Mouse (Mus musculus) common myeloid progenitor, adult 5-6 weeks (primary cell): Measurements from ENCODE around the gene Cx3cr1. TPM values are rescaled to one million over a fixed set of nuclear protein-coding genes. Genes with fewer than 3 reads are reported as not detected.

Source experiments
- ATAC-seq: replicated peaks from 2 replicates; pipeline ENCODE4 v1.8.0; 2016; ENCODE audit warnings: low read depth, mild to moderate bottlenecking, moderate TSS enrichment, inconsistent platforms; ENCODE audit not compliant: poor library complexity, severe bottlenecking
- total RNA-seq: library from RNA; stranded (forward); fragments of 200-1000, 187-1606 nt; gene quantifications from 2 replicates; pipeline ENCODE4 v1.2.3, GENCODE M21; 2017

Cx3cr1 gene
- total RNA-seq, 1 experiment from 2014 or later = 7.5 TPM

DNA sequence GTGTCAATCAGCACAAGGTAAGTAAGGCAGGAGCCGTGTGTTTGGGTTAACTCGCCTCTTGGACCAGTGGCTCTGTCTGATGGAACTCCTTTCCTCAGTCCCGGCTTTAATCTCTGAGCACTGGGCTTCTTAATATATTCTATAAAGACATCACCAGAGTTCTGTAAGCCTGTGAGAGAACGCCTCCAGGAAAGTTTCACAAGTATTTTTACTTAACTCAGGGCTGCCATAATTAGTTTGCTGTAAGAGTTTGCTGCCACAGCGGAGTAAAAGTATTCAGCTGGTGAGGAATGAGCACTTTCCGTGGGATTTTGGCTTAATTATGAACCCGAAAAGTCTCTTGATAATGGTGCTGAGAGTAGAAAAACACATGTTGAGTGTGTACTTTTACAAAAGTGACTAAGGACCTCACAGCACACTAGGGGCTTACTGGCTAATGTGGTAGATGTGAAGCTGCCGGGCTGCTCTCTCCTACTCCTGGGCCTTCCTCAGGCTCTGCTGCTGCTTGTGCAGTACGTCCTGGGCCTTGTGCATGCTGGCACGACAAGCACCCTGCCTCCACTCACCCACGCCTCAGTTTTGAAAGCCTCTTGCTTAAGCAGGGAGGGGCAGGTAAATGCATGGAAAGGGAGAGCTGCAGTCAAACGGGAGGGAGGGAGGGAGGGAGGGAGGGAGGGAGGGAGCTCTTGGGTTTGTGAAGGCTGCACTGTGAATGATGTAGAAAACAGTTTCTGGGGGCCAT is 167.1 kb downstream of the Cx3cr1 start:
- no peak for ATAC-seq

DNA sequence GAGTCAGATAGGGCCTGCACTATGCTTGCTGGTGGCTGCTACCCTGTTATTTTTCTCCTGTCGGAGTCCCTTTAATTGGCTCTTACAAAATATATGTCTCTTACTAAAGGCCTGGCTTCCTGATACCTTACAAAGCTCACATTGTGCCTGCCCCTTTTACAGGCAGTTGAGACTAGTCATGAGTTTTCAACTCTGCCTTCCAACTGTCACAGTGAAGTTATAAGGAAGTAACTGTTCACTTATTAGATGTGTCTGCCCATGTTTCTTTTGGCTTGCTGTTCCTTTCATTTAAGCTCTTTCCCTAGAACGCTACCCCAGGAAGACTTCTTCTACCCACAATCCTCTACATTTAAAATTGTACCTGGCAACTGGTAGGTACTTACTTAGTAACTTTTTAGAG is 170.2 kb downstream of the Cx3cr1 start:
- ATAC-seq = no peak

DNA sequence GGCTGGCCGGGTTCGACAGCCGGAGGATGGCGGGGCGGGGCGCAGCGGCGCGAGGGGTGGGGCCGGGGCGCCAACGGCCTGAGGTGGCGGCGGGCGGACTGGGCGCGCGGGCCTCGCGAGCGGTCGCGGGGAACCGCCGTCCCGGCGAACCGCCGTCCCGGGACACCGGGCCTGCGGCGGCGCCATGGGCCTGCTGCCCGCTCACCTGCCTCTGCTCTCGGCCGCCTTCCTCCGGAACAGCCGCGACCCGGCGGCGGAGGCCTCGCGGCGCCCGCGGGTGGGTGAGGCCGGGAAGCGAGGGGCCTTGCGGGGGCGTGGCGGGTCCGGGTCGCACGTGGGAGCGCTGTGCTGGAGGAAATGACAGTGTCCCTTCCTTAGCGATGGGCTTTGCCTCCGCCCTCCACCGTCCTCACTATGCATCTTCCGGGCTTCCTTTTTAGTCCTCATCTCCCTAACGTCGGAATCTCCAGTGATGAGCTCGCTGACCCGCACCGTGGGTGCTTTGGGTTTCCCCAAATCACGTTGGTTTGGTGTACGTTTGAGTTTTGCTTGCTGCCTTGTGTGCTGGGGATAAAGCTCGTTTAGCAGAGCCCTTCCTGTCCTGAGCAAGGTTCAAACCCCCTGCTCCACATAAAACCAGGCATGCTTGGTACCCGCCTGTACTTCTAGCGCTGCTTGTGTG is 174.5 kb downstream of the Cx3cr1 start:
- ATAC-seq = peak; percentile 40

DNA sequence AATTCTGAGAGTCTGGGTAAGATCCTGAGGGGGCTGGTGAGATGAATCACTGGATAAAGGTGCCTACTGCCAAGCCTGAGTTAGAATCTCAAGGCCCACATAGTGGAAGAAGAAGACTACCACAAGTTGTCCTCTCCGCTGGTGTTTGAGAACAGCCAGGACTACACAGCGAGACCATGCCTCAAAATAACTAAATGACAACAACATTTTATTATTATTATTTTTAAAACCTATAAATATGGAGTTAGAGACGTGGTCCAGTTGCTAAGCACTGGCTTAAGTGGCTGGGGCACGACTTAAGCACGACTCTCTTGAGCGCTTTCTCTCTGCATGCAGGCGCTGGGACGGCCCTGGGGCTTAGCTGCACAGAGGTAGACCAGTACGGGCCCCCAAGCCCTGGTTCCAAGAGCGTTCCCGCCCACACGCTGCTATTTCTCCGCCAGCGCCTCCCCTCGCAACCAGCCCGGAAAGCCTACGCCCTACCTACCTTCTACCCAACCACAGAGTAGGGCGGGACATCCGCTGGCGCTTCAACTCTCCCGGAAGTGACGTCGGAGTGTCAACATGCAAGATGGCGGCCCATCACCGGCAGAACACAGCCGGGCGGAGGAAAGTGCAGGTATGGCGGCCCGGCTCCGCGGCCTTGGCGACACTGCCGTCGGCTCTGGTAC is 175.2 kb downstream of the Cx3cr1 start, which contains the start of gene Wdr48:
Gene Wdr48 (plus strand): TSS at position 540 of the 671 bp plus-strand sequence.
- peak; percentile 98 for ATAC-seq

DNA sequence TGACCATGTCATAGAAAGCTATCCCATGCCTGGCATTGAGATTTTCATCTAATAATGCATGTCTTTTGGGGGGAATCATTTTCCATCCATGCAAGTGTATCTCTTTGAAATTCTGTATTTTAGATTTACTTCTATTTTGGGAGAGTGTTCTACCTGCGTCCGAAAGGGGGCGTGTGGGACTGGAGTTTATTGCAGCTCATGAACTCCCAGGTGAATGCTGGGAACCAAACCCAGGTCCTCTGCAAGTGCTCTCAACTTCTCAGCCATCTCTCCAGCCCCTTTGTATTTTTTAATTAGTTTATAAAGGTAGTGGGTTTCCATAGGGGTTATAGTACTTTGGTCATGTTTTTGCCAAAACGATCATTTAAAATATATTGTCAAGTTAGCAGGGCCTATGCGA is 175.8 kb downstream of the Cx3cr1 start:
- no peak for ATAC-seq

DNA sequence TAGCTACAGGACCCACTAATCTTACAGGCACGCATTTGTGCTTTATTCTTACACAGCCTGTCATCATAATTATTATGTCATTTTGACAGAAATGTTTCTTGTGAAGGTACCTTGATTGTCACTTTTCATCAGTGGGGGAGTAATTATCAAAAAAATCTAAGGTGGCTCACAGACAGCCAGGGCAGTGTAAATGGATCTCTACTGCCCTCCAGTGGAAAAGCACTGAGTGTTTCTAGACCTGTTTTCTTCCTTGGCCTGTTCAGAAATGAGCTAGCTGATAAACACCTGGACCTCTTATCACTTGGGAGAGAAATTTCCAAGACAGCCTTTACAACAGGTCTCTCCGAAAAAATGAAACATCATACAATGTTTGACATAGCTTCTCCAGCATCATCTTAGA is 179.0 kb downstream of the Cx3cr1 start:
- 0 out of 2 replicates have a peak, but pooled peaks have one; percentile 36 for ATAC-seq

DNA sequence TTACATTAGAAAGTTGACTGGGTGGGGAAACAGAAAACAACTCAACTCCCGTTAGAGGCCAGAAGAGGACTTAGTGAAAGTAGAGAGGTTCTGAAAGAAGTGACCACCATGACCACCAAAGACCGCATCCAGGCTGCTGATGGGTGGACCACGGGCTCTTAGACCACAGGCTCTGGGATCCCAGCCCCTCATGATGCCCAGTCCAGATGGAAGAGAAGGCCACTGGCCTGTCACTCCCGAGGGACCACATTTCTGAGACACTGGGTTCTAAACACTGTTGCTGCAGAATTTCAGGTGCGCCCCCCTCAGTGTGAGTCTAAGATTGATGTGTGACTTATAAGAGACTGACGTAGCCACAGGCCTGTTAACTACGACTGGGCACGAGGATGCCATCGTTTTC is 180.2 kb downstream of the Cx3cr1 start:
- ATAC-seq = no peak

DNA sequence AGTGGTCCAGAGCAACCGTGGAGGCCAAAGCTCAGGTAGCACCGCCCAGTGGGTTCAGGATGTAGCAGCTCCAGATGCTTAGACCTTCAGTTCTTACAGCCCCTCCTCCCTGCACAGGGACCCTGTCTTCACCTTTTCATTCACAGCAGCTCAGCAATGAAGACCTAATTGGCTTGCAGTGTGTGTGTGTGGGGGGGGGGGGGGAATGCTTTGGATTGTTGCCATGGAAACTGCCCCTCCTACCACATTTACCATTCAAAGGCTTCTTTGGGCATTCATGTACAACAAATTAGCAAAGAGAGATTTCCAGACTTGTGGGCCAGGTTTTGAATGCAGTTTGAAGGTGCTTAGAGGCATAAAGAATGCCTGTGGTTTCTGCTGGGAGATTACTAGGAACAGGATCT is 180.8 kb downstream of the Cx3cr1 start:
- no peak for ATAC-seq

DNA sequence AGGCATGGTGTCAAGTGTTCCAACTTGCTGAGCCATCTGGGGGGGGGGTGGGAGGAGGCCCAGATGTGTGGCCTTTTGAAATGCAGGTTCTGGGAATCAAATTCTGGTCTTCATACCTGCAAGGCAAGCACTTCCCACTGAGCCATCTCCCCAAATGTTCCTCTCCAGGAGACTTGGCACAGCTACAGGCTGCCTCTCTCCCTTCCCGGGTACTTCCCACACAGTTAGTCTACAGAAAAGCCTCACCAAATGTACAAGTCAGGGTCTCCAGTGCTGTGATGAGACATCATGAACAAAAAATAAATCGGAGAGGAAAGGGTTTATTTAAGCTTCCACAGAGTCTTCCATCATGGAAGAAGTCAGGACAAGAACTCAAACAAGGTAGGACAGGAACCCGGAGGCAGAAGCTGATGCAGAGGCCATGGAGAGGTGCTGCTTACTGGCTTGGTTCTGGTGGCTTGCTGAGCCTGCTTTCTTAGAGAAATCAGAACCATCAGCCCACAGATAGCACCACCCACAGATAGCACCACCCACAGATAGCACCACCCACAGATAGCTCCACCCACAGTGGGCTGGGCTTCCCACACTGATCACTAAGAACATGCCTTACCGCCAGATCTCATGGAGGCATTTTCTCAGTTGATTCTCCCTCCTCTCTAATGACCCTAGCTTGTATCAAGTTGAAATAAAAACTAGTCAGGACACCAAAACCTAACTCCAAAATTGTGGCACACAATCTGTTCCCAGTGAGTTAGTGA is 182.4 kb downstream of the Cx3cr1 start:
- ATAC-seq = peak; percentile 54; the same call in 1 of the 2 replicates

DNA sequence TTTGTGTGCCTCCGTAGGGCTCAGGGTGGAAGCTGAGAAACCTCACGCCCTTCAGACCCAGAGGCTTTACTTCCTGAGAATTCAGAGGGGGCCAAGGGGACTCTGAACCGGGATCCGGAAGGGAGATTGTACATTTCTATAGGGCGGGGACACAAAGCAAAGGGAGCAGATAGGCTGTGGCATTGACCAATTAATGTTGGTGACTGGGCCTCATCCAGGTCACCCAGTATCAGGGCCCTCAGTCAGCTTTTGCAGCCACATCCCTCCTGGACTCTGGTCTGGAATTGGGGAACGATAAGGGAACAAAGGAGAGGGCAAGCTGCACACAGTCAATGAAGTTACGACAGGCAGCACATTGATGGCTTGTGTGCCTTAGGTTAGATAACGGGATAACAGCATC is 215.5 kb downstream of the Cx3cr1 start:
- no peak for ATAC-seq

DNA sequence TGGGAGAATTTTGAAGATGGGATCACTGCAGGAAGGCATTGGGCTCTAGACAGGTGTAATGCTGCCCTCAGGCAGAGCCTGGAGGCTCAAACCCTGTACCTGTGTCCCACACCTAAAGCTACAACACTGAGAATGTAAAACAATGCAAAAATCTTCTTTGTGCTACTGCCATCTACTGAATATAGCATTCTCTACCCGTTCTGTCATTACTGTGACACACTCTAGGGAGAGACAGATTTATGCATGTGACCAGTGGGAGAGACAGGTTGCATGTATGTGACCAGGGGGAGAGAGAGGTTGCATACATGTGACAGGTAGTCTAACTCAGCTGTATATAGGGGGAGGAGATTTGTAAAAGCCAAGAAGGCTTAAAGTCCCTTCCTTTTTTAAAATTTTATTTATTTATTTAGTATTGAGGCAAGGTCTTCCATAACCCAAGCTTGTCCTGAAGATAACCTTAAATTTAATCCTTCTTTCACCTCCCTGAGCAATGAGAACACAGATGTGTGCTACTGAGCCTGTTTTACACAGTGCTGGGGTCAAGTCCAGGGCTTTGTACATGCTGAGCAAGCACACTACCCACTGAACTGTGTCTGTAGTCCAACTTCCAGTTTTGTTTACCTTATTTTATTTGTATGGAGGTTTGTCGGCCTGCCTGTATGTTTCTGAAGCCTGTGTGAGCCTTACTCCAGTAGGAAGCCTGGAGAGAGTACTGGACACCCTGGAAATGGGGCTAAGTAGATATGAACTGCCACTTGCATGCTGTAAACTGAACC is 216.4 kb downstream of the Cx3cr1 start:
- ATAC-seq = no peak

DNA sequence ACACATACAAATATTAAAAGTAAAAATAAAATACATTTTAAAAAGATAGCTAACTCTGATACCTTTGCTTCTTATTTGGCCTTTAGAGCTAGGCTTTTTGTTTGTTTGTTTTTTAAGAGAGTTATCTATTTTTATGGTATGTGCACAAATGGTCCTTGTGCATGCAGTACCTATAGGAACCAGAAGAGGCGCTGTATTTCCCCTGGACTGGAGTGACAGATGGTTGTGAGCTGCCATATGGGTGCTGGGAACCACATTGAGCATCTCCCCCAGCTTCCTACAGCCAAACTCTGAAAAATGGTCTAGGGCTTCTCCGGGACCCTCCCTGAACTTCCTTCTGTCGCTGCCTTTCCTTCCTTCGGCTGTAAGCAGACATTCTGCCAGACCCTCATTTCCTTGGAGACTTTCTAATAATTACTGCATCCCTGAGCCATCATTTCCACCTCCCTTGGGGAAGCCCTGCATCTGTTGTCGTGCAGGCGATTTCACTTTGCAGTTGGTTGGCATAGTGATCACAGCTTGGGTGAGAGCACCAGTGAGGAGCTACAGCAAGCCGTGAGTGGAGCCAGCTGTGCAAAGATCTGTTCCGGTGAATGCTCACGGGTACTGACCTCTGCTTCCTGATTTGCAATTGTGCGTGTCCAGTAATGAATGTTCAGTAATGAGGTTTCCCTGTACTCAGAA is 217.2 kb downstream of the Cx3cr1 start:
- no peak for ATAC-seq

Other genes with a start within 250 kb of the Cx3cr1 start
- gene Scn11a, start 244.4 kb downstream of the Cx3cr1 start, total RNA-seq = not detected in 2 replicates
- 44.2 and 46.8 TPM in 2 replicates for gene Wdr48, start 175.0 kb downstream of the Cx3cr1 start, total RNA-seq
- gene Gorasp1, start 132.3 kb downstream of the Cx3cr1 start, total RNA-seq = 6.3 and 11.6 TPM in 2 replicates
- gene Ttc21a, start 132.3 kb downstream of the Cx3cr1 start, total RNA-seq = 0.15 and 0.46 TPM in 2 replicates
- gene Csrnp1, start 85.2 kb downstream of the Cx3cr1 start, total RNA-seq = 11.9 and 16.9 TPM in 2 replicates
- not detected in 2 replicates for gene Xirp1, start 46.3 kb downstream of the Cx3cr1 start, total RNA-seq
- not detected in 2 replicates for gene Ccr8, start 22.2 kb upstream of the Cx3cr1 start, total RNA-seq
- 31.2 and 41.1 TPM in 2 replicates for gene Slc25a38, start 40.5 kb upstream of the Cx3cr1 start, total RNA-seq
- gene Rpsa, start 57.8 kb upstream of the Cx3cr1 start, total RNA-seq = 5,315 and 5,374 TPM in 2 replicates
- not detected in 2 replicates for gene Mobp, start 79.8 kb upstream of the Cx3cr1 start, total RNA-seq
- gene Myrip, start 231.6 kb upstream of the Cx3cr1 start, total RNA-seq = not detected in 2 replicates